Mouse (Mus musculus) thymus, postnatal 14 days (tissue): ENCODE measurements around the gene Ccdc177.
A peak's percentile ranks its signal among the peaks of the same experiment; 100 is the strongest.
"Not testable (repeated sequence)": the region's sequence is repeated elsewhere in the genome, so short reads cannot be mapped to it uniquely, and the experiment has no call there.

Experiments used
- DNase-seq: peaks from one replicate; pipeline ENCODE4 v3.0.0; 2021

The Ccdc177 gene

DNA sequence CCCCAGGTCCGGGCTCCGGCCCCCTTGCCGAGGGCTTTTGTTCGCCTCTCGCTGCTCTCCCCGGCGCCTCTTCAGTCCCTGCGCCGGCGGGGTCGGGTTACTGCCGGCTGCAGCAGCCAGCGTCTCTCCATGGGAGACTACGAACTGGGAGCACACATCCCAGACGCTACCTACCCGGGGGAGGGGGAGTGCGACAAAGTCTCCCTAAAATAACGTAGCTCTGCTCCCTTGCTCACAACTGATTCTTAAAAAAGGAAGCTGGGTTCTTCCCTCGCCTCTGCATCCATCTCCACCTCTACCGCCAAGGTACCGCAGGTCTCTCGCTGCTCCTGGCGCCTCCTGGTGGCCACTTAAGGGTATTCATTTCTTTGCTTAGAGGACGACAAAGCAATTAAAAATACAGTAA lies at the start of gene Ccdc177:
Gene Ccdc177 (minus strand): TSS at position 292 of the 406 bp plus-strand sequence.
- peak; percentile 88 for DNase-seq

DNA sequence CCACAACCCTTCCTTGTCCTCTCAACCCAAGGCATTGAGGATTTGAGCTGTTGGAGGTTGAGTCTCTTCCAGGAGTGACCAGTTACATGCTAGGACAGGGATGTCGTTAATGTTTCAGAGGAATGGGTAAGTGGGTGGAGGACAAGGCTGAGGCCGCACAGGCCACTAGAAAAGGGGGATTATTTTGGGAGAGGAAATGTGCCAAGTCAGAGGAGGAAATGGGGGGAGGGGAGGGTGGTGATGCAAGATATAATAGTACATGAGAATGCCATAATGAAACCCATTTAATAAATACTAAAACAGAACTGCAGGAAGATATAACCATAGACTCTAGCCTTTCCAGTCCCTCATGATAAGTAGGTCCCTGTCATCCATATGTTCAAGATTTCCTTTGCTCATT lies 49.5 kb upstream of the Ccdc177 start:
- DNase-seq: no peak

GRCm38 (mm10) chr12:80807451-80808085 lies 47.1 kb upstream of the Ccdc177 start:
- no peak for DNase-seq

DNA sequence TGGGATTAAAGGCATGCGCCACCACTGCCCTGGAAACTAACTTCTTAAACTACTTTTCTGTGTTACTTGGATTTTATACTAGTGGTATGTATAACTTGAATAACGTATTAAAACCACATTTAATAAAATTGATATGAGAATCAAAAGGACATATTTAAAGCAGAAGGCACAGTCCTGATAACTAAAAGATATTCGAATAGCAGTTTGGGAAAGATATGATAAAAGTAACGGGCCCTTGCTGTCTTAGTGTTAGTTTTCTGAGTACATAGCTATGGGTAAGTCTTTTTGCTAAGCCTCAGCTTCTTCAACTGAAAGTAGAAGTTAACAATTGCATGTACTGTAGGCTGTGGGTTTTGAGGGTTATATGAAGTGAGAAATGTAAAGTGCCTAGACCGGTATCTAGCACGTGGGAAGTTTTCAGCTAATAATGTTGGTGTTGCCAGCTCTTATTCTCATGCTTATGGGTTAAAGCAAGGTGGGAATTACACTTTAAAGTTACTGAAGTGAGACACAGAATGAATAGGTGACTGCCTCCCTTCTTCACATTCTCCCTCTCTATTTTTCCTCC lies 44.5 kb upstream of the Ccdc177 start:
- DNase-seq: no peak

- no peak for DNase-seq
Observed at GRCm38 (mm10) chr12:80803924-80804323, 43.4 kb upstream of the Ccdc177 start.

DNA sequence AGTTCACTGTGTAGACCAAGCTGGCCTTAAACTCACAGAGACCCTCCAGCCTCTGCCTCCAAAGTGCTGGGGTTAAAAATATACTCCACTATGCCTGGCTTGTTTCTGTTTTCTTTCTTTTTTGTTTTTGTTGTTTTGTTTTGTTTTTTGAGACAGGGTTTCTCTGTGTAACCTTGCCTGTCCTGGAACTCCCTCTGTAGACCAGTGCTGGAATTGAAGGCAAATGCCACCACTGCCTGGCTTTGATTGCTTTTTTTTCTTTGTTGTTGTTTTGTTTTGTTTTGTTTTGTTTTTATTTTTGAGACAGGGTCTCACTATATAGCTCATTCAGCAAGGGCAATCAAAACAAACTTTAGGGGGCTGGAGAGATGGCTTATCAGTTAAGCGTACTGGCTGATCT lies 41.0 kb upstream of the Ccdc177 start:
- DNase-seq: no peak

GRCm38 (mm10) chr12:80800156-80800555 lies 39.7 kb upstream of the Ccdc177 start:
- no peak for DNase-seq

GRCm38 (mm10) chr12:80798271-80798670 lies 37.8 kb upstream of the Ccdc177 start:
- DNase-seq: no peak

GRCm38 (mm10) chr12:80794935-80795785 lies 34.7 kb upstream of the Ccdc177 start:
- peak; percentile 56 for DNase-seq

- no peak for DNase-seq
Observed at GRCm38 (mm10) chr12:80794522-80794921, 34.0 kb upstream of the Ccdc177 start.

GRCm38 (mm10) chr12:80793535-80793934 lies 33.0 kb upstream of the Ccdc177 start:
- DNase-seq: no peak

GRCm38 (mm10) chr12:80792867-80793266 lies 32.4 kb upstream of the Ccdc177 start:
- peak; percentile 77 for DNase-seq

- peak; percentile 26 for DNase-seq
Observed at GRCm38 (mm10) chr12:80791571-80792444, 31.3 kb upstream of the Ccdc177 start.

- DNase-seq: peak; percentile 68
Observed at GRCm38 (mm10) chr12:80790700-80791570, 30.4 kb upstream of the Ccdc177 start.

GRCm38 (mm10) chr12:80789849-80790694 lies 29.6 kb upstream of the Ccdc177 start, which contains the start of gene Susd6:
Gene Susd6, plus strand, starts transcription at chr12:80790510.
- peak; percentile 100 for DNase-seq

GRCm38 (mm10) chr12:80789276-80789675 lies 28.8 kb upstream of the Ccdc177 start:
- DNase-seq: not testable (repeated sequence)

- DNase-seq: no peak
Observed at GRCm38 (mm10) chr12:80788188-80788587, 27.7 kb upstream of the Ccdc177 start.

- no peak for DNase-seq
Observed at GRCm38 (mm10) chr12:80787604-80788003, 27.1 kb upstream of the Ccdc177 start.

- DNase-seq: no peak
Observed at GRCm38 (mm10) chr12:80786591-80786990, 26.1 kb upstream of the Ccdc177 start.

DNA sequence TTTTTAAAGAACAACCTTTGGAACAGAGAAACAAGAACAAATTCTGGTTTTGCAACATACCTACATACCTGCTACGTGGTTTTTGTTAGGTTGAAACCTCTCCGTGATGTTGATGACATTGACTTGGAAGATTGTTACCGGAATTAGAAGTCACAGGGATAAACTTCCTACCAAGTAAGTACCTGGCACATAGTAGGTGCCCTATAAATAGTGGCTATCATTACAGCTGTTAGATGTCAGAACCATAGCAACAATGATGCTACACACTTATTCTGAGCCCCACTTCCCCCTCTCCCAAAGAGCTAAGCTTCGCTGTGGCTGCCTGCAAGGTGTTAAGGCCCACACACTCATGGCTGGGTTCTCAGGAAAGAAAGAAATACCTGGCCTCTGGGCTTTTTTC lies 25.1 kb upstream of the Ccdc177 start:
- DNase-seq: no peak

DNA sequence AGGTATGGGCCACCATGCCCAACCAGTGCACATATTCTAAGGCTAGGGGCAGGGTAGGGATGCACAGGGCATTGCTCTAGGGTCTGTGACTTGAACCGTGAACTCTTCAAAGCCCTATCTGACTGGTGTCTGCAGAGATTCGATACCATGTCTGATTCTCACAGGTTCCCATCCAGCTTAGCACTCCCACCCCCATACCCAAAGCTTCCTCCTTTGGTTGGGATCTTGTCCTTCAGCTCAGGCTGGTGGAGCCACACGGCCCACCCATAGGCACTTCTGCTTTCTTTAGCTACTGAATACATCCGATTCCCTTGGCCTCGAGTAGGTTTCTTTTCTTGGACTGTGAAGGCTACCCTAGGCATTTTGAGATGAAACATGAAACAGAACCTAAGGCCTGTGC lies 24.5 kb upstream of the Ccdc177 start:
- DNase-seq: no peak
